Mouse (Mus musculus) mature B cell (primary cell): ENCODE results near the gene Tlcd2.

Experiments
- in situ Hi-C: fragments of 300-500 bp; cut with MboI; formaldehyde crosslinking; loops from 2 replicates; pipeline ENCODE4 v1.14.3; 2019

The Tlcd2 gene

DNA sequence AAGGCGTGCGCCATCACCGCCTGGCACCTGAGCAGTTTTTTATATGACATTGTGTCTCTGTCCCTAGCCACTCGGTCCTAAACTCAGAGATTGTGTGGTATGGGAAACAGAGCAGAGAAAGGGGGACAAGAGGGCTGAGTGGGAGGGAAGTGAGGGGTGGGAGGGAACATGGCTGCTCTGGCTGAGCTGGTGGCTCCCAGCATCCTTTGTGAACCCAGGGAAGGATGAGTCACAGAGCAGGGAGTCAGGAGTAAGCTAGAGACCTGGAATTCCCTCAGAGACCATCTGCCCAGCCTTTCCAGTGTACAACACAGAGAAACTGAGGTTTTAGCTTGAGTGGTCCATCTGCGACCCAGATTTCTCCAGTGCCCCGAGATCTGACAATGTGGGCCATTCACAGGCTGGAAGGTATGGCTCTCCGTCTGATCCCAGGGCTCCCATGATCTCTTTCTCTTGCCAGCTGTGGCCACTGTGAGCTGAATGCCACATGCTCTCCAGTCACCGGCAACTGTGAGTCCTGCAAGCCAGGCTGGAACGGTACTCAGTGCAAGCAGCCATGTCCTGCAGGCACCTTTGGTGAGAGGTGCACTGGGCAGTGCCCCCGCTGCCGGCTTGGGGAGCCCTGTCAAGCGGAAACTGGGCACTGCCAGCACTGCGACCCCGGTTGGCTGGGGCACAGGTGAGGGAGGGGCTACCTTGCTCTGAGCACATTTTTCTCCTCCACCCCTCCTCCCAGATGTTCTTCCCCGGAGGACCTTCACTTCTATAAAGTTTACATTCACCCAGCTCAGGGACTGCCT lies 58.5 kb downstream of the Tlcd2 start:
- in situ Hi-C loops: no loop called here
